Mouse (Mus musculus): Measurements from ENCODE around the gene Wwc2. TPM values are rescaled to one million over a fixed set of nuclear protein-coding genes. Genes with fewer than 3 reads are reported as not detected.

Gene Wwc2
- polyA plus RNA-seq (2014; fragmentation: Illumina TruSeq; extraction: RNeasy Lipid Tissue Mini Kit (QIAGEN cat#74804); ENCODE audit: low read depth, low replicate concordance), result 3.9 TPM

DNA sequence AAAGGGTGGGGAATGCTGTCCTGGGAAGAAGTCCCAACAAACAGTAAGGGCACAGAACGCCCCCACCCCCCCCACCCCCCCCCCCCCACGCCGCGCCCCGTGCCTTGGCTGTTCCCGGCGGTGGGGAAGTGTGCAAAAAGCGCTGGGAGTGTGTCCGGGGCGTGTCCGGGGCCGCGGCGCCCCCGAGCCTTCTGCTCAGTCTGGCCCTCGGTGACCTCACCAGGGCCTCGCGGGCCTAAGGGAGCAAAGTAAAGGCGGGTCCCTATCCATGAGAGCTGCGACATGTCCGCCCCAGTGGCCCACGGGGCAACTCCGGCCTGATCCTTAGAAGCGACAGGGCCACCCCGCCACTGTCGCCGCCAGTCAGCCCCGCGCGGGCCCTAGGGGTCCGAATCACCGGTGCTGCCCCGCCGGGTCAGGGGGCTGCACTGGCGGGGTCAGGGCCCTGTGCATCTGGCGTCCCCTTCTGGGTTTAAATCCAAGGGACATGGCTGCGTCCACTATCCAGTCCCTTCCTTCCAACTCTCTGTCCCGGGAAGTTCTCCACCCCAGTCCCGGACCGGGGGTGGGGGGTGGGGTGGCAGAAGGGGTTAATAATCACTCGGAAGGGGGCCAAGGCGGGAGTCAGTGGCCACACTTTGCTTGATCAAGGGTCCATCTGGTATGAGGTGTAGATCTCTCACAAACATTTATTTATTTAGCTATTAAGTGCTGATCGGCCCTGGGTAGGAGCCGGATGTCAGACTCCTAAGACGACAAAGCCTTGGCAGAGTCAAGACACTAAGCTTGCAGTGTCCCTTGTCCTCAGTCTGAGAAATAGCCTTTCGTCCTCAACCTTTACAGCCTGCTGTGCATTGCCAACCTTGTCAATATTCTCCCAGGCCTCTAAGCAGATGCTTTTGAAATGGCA, at the start of gene Wwc2:
Gene Wwc2, minus strand, starts transcription at position 14 of the 910 bp plus-strand sequence.

DNA sequence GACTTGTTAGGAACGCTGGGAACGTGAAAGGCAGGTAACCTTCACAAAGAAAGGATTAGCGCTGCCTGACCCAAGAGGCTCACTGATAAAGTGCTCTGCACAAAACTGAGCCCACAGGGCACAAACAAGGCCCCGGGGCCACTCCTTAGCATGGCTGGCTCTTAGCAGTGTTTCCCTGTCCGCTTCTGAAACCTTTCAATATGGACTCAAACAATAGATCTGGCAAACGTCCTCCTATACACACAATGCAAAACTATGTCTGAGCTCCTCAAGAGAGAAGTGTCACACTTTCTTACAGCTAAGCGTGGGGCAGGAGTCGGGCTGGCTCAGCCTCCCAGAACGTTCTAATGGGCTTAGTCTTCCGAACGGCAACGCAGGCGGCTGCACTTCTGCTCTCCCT, 166.5 kb downstream of the Wwc2 start, which contains the start of gene Cldn22:
Gene Cldn22, plus strand, starts transcription at position 301 of the 400 bp plus-strand sequence.

DNA sequence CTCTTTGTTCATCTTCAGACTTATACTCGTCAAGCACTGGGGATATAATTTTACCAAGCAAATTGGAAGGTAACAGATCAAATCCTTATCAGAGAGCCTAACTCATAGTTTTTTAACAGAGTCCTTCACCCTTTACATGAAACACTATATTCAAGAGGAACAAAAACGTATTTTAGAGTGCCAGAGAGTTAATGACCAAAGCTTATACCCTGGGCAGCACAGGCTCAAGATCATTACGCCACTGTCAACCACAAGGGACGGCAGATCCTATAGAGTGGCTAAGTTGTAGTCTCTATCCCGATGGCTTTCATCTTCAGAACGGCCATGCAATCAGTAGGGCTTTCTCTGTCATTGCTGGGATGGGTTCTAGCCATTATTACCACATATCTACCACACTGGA, 168.9 kb downstream of the Wwc2 start, which contains the start of gene Cldn24:
Gene Cldn24, plus strand, starts transcription at position 301 of the 400 bp plus-strand sequence.

Other genes with a start within 250 kb of the Wwc2 start
- not detected for gene Cldn24, start 168.8 kb downstream of the Wwc2 start, polyA plus RNA-seq (2014; fragmentation: Illumina TruSeq; extraction: RNeasy Lipid Tissue Mini Kit (QIAGEN cat#74804); ENCODE audit: low read depth, low replicate concordance)
- not detected for gene Cldn22, start 166.4 kb downstream of the Wwc2 start, polyA plus RNA-seq (2014; fragmentation: Illumina TruSeq; extraction: RNeasy Lipid Tissue Mini Kit (QIAGEN cat#74804); ENCODE audit: low read depth, low replicate concordance)
- gene Dctd, start 108.2 kb upstream of the Wwc2 start, polyA plus RNA-seq (2014; fragmentation: Illumina TruSeq; extraction: RNeasy Lipid Tissue Mini Kit (QIAGEN cat#74804); ENCODE audit: low read depth, low replicate concordance), result not detected

Measured in liver, adult 10 weeks (tissue).